Mouse (Mus musculus): Measurements from ENCODE around the gene Chrm5. TPM values are rescaled to one million over a fixed set of nuclear protein-coding genes. Genes with fewer than 3 reads are reported as not detected.
A peak's percentile ranks its signal among the peaks of the same experiment; 100 is the strongest.
"Not testable (repeated sequence)": the region's sequence is repeated elsewhere in the genome, so short reads cannot be mapped to it uniquely, and the experiment has no call there.

Chrm5 gene
- polyA plus RNA-seq, 1 experiment from 2014 or later, result not detected

GRCm38 (mm10) chr2:112470961-112471381 is 9.6 kb downstream of the Chrm5 start:
- DNase-seq (ENCODE audit: low spot score), result no peak
- Histone ChIP-seq H3K27ac (no peak overlapping the region), H3K36me3 (peaks cover 46% of the 10 kb centered on the region), H3K27me3 (ENCODE audit: low read depth, poor library complexity, severe bottlenecking) (no peaks in the 10 kb centered on the region), H3K4me1 (no peaks in the 10 kb centered on the region), H3K4me3 (no peak overlapping the region), H3K9me3 (replicated peaks) (no peaks in the 10 kb centered on the region)
- 82% methylated on average over 5 of the region's 5 CpGs for WGBS

- Histone ChIP-seq H3K27me3 (ENCODE audit: low read depth, poor library complexity, severe bottlenecking) (no peaks in the 10 kb centered on the region), H3K4me3 (no peak overlapping the region), H3K27ac (no peak overlapping the region), H3K9me3 (replicated peaks) (no peaks in the 10 kb centered on the region), H3K36me3 (peaks cover 58% of the 10 kb centered on the region), H3K4me1 (no peaks in the 10 kb centered on the region)
- no peak for DNase-seq (ENCODE audit: low spot score)
Observed at GRCm38 (mm10) chr2:112469542-112469941, 11.0 kb downstream of the Chrm5 start.

DNA sequence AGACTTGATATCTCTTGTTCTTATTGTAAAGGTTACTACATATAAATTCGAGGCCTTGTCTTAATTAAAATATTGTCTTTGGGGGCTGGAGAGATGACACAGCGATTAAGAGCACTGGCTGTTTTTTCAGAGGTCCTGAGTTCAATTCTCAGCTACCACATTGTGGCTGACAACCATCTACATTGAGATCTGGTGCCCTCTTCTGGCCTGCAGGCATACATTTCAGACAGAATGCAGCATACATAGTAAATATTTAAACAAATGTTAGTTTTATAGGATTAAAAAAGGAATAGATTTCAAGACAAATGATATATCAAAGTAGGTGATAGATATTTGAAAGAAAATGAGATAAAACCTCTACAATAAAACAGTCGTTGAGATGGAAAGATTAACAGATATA is 20.0 kb downstream of the Chrm5 start:
- Histone ChIP-seq H3K27me3 (ENCODE audit: low read depth, poor library complexity, severe bottlenecking) (no peaks in the 10 kb centered on the region), H3K36me3 (peaks cover 48% of the 10 kb centered on the region), H3K4me1 (peaks cover 8% of the 10 kb centered on the region), H3K4me3 (no peak overlapping the region), H3K27ac (no peak overlapping the region), H3K9me3 (replicated peaks) (no peaks in the 10 kb centered on the region)
- WGBS, result 92% methylated on average over 3 of the region's 3 CpGs
- DNase-seq (ENCODE audit: low spot score), result no peak

DNA sequence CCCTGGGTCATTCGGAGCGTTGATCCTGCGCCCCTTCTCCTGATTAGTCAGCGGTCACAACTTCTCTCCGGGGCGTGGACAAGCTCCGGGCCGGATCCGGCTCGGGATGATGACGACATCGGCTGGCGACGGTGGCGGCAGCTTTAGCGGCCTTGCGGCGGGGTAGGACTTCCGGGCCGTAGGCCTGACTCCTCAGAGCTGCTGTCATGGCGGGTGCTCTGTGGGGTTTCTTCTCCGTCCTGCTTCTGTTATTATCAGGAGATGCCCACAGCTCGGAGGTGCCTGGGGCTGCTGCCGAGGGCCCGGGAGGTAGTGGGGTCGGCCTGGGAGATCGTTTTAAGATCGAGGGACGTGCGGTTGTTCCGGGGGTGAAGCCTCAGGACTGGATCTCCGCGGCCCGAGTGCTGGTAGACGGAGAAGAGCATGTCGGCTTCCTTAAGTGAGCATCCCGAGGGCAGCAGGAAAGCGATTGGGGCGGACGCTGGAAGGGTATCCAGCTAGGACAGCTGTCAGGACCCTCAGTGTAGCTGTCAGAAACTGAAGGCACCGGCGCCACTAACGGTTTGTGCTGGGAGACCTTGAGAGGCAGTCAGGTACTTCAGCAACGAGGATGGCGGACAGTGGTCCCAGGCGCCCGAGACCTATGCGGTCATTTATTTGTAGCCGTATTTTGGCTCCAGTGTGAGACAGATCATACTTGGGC is 25.6 kb downstream of the Chrm5 start, which contains the start of gene Emc7:
Emc7 (plus strand) TSS at position 136 of the 703 bp plus-strand sequence.
- under 1% methylated on average over 49 of the region's 49 CpGs for WGBS
- H3K27me3 ChIP-seq (ENCODE audit: low read depth, poor library complexity, severe bottlenecking), result no peaks in the 10 kb centered on the region
- H3K9me3 ChIP-seq (replicated peaks), result no peaks in the 10 kb centered on the region
- peak within 1 kb of the TSS; percentile 90 for H3K27ac ChIP-seq
- peak within 1 kb of the TSS; percentile 97 for H3K4me3 ChIP-seq
- peaks cover 12% of the 10 kb centered on the region for H3K36me3 ChIP-seq
- DNase-seq (ENCODE audit: low spot score), result peak; percentile 97
- peaks cover 13% of the 10 kb centered on the region for H3K4me1 ChIP-seq

- DNase-seq (ENCODE audit: low spot score), result no peak
- 33% methylated on average over 17 of the region's 17 CpGs for WGBS
Observed at GRCm38 (mm10) chr2:112454125-112454861, 26.3 kb downstream of the Chrm5 start.

GRCm38 (mm10) chr2:112452513-112452912 is 28.1 kb downstream of the Chrm5 start:
- not testable (repeated sequence) for H3K4me3 ChIP-seq; H3K27ac ChIP-seq; H3K9me3 ChIP-seq (replicated peaks); DNase-seq (ENCODE audit: low spot score); H3K27me3 ChIP-seq (ENCODE audit: low read depth, poor library complexity, severe bottlenecking); H3K36me3 ChIP-seq
- H3K4me1 ChIP-seq, result peaks cover 13% of the 10 kb centered on the region

More at GRCm38 (mm10) chr2:112454125-112454861, 26.3 kb downstream of the Chrm5 start:
- peak overlapping the region; percentile 90 for H3K27ac ChIP-seq
- no peaks in the 10 kb centered on the region for H3K9me3 ChIP-seq (replicated peaks)
- H3K36me3 ChIP-seq, result peaks cover 4% of the 10 kb centered on the region
- H3K27me3 ChIP-seq (ENCODE audit: low read depth, poor library complexity, severe bottlenecking), result no peaks in the 10 kb centered on the region
- peaks cover 13% of the 10 kb centered on the region for H3K4me1 ChIP-seq
- peak overlapping the region; percentile 97 for H3K4me3 ChIP-seq

GRCm38 (mm10) chr2:112449597-112450296 is 30.8 kb downstream of the Chrm5 start:
- peaks cover 4% of the 10 kb centered on the region; the same call in 1 of the 2 replicates for H3K4me1 ChIP-seq

GRCm38 (mm10) chr2:112448510-112449059 is 32.0 kb downstream of the Chrm5 start:
- Histone ChIP-seq H3K9me3 (replicated peaks) (no peaks in the 10 kb centered on the region), H3K36me3 (no peaks in the 10 kb centered on the region), H3K4me3 (no peak overlapping the region), H3K27me3 (ENCODE audit: low read depth, poor library complexity, severe bottlenecking) (no peaks in the 10 kb centered on the region), H3K27ac (no peak overlapping the region), H3K4me1 (no peaks in the 10 kb centered on the region)
- no peak for DNase-seq (ENCODE audit: low spot score)

More at GRCm38 (mm10) chr2:112449597-112450296, 30.8 kb downstream of the Chrm5 start:
- 44% methylated on average over 4 of the region's 4 CpGs for WGBS
- no peaks in the 10 kb centered on the region for H3K36me3 ChIP-seq
- no peaks in the 10 kb centered on the region for H3K9me3 ChIP-seq (replicated peaks)
- DNase-seq (ENCODE audit: low spot score), result no peak
- H3K27ac ChIP-seq, result no peak overlapping the region
- H3K4me3 ChIP-seq, result no peak overlapping the region
- no peaks in the 10 kb centered on the region for H3K27me3 ChIP-seq (ENCODE audit: low read depth, poor library complexity, severe bottlenecking)

DNA sequence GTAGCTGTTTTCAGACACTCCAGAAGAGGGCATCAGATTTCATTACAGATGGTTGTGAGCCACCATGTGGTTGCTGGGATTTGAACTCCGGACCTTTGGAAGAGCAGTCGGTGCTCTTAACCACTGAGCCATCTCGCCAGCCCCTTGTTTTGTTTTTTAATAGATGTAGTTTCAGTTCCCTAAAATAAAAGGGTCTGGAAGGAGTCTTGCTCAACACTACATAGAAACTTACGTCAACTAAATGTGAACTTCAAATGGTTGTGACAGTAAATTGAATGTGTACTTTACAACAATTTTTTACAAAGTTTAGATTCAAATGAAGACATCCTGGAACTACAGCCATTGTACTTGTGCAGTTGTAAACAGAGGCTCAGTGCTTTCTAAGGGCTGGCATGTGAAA is 32.5 kb downstream of the Chrm5 start:
- not testable (repeated sequence) for H3K36me3 ChIP-seq; H3K4me1 ChIP-seq; H3K9me3 ChIP-seq (replicated peaks); H3K27me3 ChIP-seq (ENCODE audit: low read depth, poor library complexity, severe bottlenecking); H3K4me3 ChIP-seq; DNase-seq (ENCODE audit: low spot score); H3K27ac ChIP-seq
- WGBS, result 68% methylated on average over 4 of the region's 4 CpGs

GRCm38 (mm10) chr2:112445511-112445910 is 35.1 kb downstream of the Chrm5 start:
- no peaks in the 10 kb centered on the region for H3K36me3 ChIP-seq
- no peak for DNase-seq (ENCODE audit: low spot score)
- no peaks in the 10 kb centered on the region for H3K4me1 ChIP-seq
- H3K4me3 ChIP-seq, result no peak overlapping the region
- no peaks in the 10 kb centered on the region for H3K9me3 ChIP-seq (replicated peaks)
- H3K27ac ChIP-seq, result no peak overlapping the region
- H3K27me3 ChIP-seq (ENCODE audit: low read depth, poor library complexity, severe bottlenecking), result no peaks in the 10 kb centered on the region

DNA sequence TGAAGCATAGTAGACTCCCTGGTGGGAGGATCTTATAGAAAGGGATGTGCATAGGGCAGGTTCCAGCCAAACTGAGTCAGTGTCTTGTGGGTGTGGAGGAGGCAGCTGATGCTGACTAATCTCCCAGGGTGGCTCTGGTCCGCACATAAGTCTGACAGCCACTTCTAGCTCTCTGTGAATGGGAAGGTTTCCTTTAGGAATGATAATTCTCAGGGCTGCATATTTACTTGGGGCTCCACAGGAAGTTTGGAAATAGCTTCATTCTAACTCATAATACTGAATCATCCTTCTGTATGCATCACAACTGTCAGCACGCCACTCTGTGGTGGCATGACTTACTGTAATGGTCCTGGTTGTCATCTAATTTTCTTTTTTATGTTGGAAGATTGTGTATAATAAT is 37.1 kb downstream of the Chrm5 start:
- Histone ChIP-seq H3K27me3 (ENCODE audit: low read depth, poor library complexity, severe bottlenecking) (no peaks in the 10 kb centered on the region), H3K4me3 (no peak overlapping the region), H3K9me3 (replicated peaks) (no peaks in the 10 kb centered on the region), H3K27ac (no peak overlapping the region), H3K4me1 (no peaks in the 10 kb centered on the region), H3K36me3 (no peaks in the 10 kb centered on the region)
- no peak for DNase-seq (ENCODE audit: low spot score)
- 73% methylated on average over 2 of the region's 2 CpGs for WGBS

DNA sequence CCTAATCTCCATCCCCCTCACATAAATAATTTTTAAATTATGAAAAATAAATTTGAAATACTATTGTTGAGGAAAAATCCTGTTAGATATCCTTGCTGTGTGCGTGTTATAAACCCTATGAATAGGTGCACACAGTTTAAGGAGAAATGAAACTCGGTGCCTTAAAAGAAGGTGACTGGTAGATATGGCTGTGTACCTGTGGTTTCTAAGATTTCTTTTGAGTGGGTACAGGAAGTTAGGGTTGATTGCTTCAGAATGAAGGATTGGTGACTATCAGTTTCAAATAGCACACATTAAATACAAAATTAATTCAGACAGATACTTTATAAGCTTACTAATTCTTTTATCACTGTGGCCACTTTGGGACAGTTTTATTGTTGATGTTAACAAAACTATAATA is 43.0 kb downstream of the Chrm5 start:
- Histone ChIP-seq H3K27me3 (ENCODE audit: low read depth, poor library complexity, severe bottlenecking) (no peaks in the 10 kb centered on the region), H3K36me3 (no peaks in the 10 kb centered on the region), H3K9me3 (replicated peaks) (no peaks in the 10 kb centered on the region), H3K4me3 (no peak overlapping the region), H3K4me1 (no peaks in the 10 kb centered on the region), H3K27ac (no peak overlapping the region)
- 93% methylated on average over 2 of the region's 2 CpGs for WGBS
- no peak for DNase-seq (ENCODE audit: low spot score)

DNA sequence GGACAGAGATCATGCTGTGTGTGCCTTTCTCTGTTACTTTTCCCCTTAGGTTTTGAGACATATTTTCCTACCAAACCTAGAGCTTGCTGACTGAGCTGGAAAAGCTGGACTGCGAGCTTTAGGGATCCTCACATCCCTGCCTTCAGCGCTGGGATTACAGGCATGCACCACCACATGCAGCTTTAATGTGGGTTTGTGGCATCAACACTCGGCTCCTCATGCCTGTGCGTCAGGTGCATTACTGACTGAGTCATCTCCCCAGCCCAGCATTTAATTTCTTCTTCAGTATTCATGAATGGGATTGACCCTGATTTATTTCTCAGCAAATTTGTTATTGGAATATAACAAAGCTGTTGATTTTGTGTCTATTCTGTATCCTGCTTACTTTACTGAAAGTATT is 44.3 kb downstream of the Chrm5 start:
- Histone ChIP-seq H3K9me3 (replicated peaks) (no peaks in the 10 kb centered on the region), H3K36me3 (no peaks in the 10 kb centered on the region), H3K4me3 (no peak overlapping the region), H3K27me3 (ENCODE audit: low read depth, poor library complexity, severe bottlenecking) (no peaks in the 10 kb centered on the region), H3K4me1 (no peaks in the 10 kb centered on the region), H3K27ac (no peak overlapping the region)
- 86% methylated on average over 4 of the region's 4 CpGs for WGBS
- DNase-seq (ENCODE audit: low spot score), result no peak

Data from limb, embryonic 10.5 days (tissue).